Mouse (Mus musculus) kidney, adult 2 months (tissue): Measurements from ENCODE around the gene Dnah12.

Experiments
- CTCF ChIP-seq: fragments of 200-500 bp; conservative IDR thresholded peaks from 2 replicates; pipeline ENCODE4 v1.5.1; 2011; ENCODE audit warnings: low read depth, mild to moderate bottlenecking, control low read depth, low read length, moderate library complexity, mixed read lengths; ENCODE audit not compliant: insufficient read depth, insufficient read length
- POLR2A ChIP-seq: fragments of 200-500 bp; IDR thresholded peaks from one replicate; pipeline ENCODE4 v1.6.1; 2011; ENCODE audit warnings: low read depth, low read length, control low read depth

DNA sequence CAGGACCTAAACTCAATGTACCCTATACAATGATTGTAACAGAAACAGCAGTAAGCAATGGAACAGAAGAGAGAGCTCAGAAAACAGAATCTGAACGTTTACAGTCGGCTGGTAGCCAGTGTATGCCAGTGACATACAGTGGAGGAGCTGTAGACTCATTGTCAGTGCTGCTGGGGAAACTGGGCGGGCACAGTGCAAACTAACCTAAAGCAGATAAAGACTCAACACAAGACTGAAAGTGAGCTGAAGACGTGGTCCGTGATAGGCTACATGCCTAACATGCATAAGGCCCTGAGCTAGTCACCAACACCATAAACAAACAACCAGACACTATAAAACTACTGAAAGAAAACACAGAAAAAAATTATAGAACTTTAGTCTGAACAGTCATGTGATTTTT, 188.6 kb downstream of the Dnah12 start:
- no peak for TF ChIP-seq POLR2A
- TF ChIP-seq CTCF = no peak
